Mouse (Mus musculus) embryonic facial prominence, embryonic 13.5 days (tissue): ENCODE measurements around the gene Kazn. TPM values are rescaled to one million over a fixed set of nuclear protein-coding genes. Genes with fewer than 3 reads are reported as not detected.
A peak's percentile ranks its signal among the peaks of the same experiment; 100 is the strongest.

ENCODE experiments used
- ATAC-seq: fragments of 200-750 bp; cut with Nextera tagmentation; 2 replicates; pipeline ENCODE4 v1.8.0; 2017; ENCODE audit warnings: low read depth; ENCODE audit not compliant: insufficient number of reproducible peaks, insufficient read depth, low FRiP score, low TSS enrichment
- H3K27ac ChIP-seq: fragments of 300-500 bp; sonication (generic); 2 replicates; pipeline ENCODE4 v1.5.1; 2015; ENCODE audit warnings: moderate library complexity, mild to moderate bottlenecking, inconsistent platforms
- H3K27me3 ChIP-seq: fragments of 300-500 bp; sonication (generic); 2 replicates; pipeline ENCODE4 v1.6.1; 2015; ENCODE audit warnings: mild to moderate bottlenecking, inconsistent platforms
- H3K36me3 ChIP-seq: fragments of 300-500 bp; sonication (generic); 2 replicates; pipeline ENCODE4 v1.6.1; 2015; ENCODE audit warnings: mild to moderate bottlenecking, inconsistent platforms
- H3K4me1 ChIP-seq: fragments of 300-500 bp; sonication (generic); 2 replicates; pipeline ENCODE4 v1.6.1; 2015; ENCODE audit warnings: inconsistent platforms
- H3K4me2 ChIP-seq: fragments of 300-500 bp; sonication (generic); 2 replicates; pipeline ENCODE4 v1.6.1; 2015; ENCODE audit warnings: moderate library complexity, mild to moderate bottlenecking, inconsistent platforms
- H3K4me3 ChIP-seq: fragments of 300-500 bp; sonication (generic); 2 replicates; pipeline ENCODE4 v1.5.1; 2015; ENCODE audit warnings: mild to moderate bottlenecking, inconsistent platforms
- H3K9ac ChIP-seq: fragments of 300-500 bp; sonication (generic); 2 replicates; pipeline ENCODE4 v1.6.1; 2015; ENCODE audit warnings: mild to moderate bottlenecking, inconsistent platforms
- H3K9me3 ChIP-seq: fragments of 300-500 bp; sonication (generic); 2 replicates; pipeline ENCODE4 v1.6.1; 2016; ENCODE audit warnings: inconsistent platforms
- WGBS: fragments of 180-500 bp; shearing (Covaris S2); methylation state at CpG from one replicate; pipeline ENCODE4 v1.1.7; 2015; ENCODE audit warnings: mixed read lengths; 5-methylcytosine and 5-hydroxymethylcytosine counted together
- polyA plus RNA-seq: library from polyadenylated mRNA; unstranded; fragments of >200 nt; fragmentation: Nextera tagmentation; extraction: Ambion mirVana; gene quantifications from 2 replicates; pipeline ENCODE4 v1.2.1, GENCODE M21; 2015

Kazn gene
- 13.2 and 13.4 TPM in 2 replicates for polyA plus RNA-seq

DNA sequence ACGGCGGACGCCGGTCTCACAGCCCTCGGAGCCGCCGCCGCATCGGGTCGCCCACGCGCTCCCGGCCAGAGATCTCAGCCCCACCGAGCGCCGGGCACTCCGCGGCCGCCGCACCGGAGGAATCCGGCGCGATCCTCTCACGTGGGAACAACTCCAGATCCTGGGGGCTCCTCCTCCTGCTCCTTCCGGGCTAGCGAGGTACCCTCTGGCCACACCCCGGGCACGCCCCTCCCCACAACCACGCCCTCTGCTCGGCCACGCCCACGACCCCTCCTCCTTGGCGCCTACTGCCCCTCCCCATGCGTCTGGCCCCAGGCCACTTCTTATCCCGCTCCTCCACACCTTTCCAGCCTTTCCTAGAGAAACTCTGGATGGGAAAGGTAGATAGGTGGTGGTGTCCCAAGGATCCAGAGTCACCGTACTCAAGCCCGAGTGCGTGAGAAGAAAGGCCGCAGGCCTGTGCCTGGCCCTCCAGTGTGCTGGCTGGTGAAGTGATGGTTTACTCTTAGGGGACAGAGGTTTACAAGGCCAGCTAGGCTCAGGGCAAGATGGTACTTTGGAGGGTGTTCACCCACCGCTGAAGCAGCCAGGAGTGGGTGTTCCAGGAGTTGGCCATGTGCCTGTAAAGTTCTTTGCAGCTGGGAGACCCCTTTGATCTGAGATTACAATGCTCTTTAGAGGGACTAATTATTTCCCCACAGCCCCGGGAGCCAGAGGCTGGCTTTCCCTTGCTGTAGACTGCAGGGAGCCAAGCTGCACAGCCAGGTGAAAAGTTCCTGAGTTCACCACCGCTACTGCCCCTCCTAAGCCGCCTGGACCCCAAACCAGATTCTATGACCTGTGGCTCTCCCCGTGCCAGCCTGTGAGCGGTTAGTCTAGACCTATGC lies at the start of gene Kazn:
Gene Kazn, minus strand, starts transcription at position 162 of the 887 bp plus-strand sequence.
- ATAC-seq = peak; percentile 73
- WGBS = 4% methylated on average over 46 of the region's 46 CpGs
- Histone ChIP-seq H3K36me3 (no peaks in the 10 kb centered on the region), H3K9me3 (no peaks in the 10 kb centered on the region), H3K4me1 (peaks cover 55% of the 10 kb centered on the region), H3K9ac (peak within 1 kb of the TSS; percentile 79), H3K4me2 (peak within 1 kb of the TSS; percentile 96), H3K27me3 (no peaks in the 10 kb centered on the region), H3K27ac (peak within 1 kb of the TSS; percentile 78), H3K4me3 (peak within 1 kb of the TSS; percentile 71)

DNA sequence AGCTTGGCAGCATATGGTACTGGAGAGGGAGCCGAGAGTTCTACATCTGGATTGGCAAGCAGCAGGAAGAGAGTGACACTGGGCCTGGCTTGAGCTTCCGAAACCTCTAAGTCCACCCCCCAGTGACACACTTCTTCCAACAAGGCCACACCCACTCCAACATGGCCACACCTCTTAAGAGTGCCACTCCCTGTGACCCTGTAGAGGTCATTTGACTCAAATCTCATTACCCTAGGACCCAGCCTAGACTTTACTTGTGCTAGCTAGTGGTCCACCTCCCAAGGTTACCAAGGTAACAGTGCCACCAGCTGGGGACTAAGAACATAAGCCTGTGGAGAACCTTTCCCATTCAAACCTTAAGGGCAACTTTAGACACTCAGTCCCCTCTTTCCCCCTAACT lies 46.3 kb upstream of the Kazn start:
- Histone ChIP-seq H3K4me2 (no peak overlapping the region), H3K9me3 (no peaks in the 10 kb centered on the region), H3K27me3 (no peaks in the 10 kb centered on the region), H3K9ac (no peak overlapping the region), H3K36me3 (no peaks in the 10 kb centered on the region), H3K4me1 (no peaks in the 10 kb centered on the region), H3K27ac (no peak overlapping the region), H3K4me3 (no peak overlapping the region)
- 84% methylated on average over 2 of the region's 2 CpGs for WGBS
- ATAC-seq = no peak

DNA sequence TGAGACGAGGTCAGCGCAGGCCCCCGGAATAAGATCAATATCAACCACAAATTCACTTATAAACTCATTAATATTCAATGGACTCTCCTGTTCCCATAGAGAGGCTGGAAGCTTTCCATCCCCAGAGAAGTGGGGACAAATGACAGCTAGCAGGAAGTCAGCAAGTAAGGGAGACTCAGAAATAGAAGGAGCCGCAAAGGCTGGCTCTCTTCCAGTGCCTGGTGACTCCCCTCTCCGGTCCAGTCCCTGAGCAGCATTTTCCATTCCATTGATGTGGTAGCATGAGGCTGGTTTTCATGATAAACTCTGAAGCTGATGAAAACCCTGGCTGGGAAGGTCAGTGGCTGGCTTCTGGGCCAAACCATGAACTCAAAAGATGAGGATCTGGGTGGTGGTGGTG lies 44.7 kb upstream of the Kazn start:
- WGBS = 82% methylated on average over 5 of the region's 5 CpGs
- no peak for ATAC-seq
- no peaks in the 10 kb centered on the region for H3K9me3 ChIP-seq

DNA sequence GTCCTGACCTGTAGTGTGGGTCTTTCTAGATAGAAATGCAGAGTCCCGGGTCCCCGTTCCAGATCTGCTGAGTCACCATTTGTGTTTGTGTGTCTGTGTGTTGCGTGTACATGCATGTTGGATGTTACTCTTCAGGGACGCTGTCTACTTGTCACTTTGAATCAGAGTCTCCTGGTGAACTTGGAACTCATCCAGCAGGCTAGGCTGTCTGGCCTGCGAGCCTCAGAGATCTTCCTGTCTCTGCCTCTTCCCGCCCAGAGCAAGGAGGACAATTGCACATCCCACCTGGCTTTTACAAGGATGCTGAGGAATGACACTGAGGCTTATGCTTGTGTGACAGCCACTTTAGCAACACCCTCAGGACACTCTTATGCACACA lies 39.0 kb upstream of the Kazn start:
- no peaks in the 10 kb centered on the region for H3K9me3 ChIP-seq
- 84% methylated on average over 6 of the region's 6 CpGs for WGBS
- no peaks in the 10 kb centered on the region for H3K27me3 ChIP-seq
- peak overlapping the region; percentile 43 for H3K4me2 ChIP-seq
- H3K9ac ChIP-seq = no peak overlapping the region
- peak overlapping the region; percentile 51; the same call in 1 of the 2 replicates for H3K27ac ChIP-seq
- H3K36me3 ChIP-seq = no peaks in the 10 kb centered on the region
- H3K4me1 ChIP-seq = peaks cover 25% of the 10 kb centered on the region
- ATAC-seq = no peak
- no peak overlapping the region for H3K4me3 ChIP-seq

More for the DNA sequence above, 44.7 kb upstream of the Kazn start:
- Histone ChIP-seq H3K4me2 (no peak overlapping the region), H3K27ac (no peak overlapping the region), H3K9ac (no peak overlapping the region), H3K27me3 (no peaks in the 10 kb centered on the region), H3K36me3 (no peaks in the 10 kb centered on the region), H3K4me3 (no peak overlapping the region), H3K4me1 (no peaks in the 10 kb centered on the region)

DNA sequence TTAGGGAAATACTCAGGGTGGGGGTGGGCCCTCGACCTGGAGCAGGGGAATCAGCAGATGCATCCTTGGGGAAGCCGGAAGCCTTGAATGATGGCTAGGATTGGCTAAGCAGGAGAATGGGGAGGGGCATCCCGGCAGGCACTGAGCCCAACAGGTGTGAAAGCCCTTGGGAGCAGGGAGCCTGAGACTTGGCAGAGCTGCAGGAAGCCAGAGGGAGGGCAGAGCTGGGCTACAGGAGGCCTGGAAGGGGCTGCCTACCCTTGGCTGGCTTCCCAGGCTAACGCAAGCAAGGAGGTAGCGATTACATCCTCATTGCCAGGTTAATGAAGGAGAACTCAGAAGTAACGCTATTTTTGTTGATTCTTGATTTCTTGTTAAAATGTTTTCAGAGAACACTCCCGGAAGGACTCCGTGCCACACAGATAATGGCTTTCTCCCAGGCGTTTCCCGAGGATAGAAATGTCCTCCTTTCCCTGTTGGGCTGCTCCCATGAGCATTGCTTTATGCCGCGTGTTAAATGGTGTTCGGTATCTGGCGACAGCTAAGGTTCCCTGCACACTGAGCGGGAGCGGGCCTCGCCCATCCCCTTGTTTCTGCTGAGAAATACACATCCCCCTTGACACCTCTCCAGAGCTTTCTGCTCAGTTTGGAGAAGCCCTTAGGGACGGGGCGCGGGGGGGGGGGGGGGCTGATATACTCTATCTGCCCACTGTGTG lies 38.4 kb upstream of the Kazn start:
- 35% methylated on average over 20 of the region's 20 CpGs for WGBS
- H3K4me2 ChIP-seq = peak overlapping the region; percentile 43
- no peaks in the 10 kb centered on the region for H3K36me3 ChIP-seq
- peak; percentile 62 for ATAC-seq
- no peaks in the 10 kb centered on the region for H3K9me3 ChIP-seq
- no peak overlapping the region for H3K9ac ChIP-seq
- H3K4me1 ChIP-seq = peaks cover 25% of the 10 kb centered on the region
- no peak overlapping the region for H3K4me3 ChIP-seq
- peak overlapping the region; percentile 51; the same call in 1 of the 2 replicates for H3K27ac ChIP-seq
- H3K27me3 ChIP-seq = no peaks in the 10 kb centered on the region

DNA sequence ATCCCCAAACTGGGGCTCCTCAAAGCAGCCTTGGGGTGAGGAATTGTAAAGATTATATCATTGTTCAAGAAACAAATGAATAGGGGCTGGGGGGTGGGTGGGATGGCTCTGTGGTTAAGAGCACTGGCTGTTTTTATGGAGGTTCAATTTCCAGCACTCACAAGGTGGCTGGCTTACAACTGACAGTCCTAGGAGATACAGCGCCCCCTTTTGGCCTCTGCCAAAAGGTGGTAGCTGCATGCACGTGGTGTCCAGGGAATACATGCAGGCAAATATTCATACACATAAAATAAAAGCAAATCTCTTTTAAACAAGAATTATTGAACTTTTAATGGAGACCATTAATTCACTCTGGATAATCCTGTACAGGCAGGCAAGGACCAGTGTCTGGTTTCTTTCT lies 36.0 kb upstream of the Kazn start:
- Histone ChIP-seq H3K9me3 (no peaks in the 10 kb centered on the region), H3K4me2 (no peak overlapping the region), H3K27ac (no peak overlapping the region), H3K27me3 (no peaks in the 10 kb centered on the region), H3K4me3 (no peak overlapping the region), H3K4me1 (peaks cover 25% of the 10 kb centered on the region), H3K9ac (no peak overlapping the region), H3K36me3 (no peaks in the 10 kb centered on the region)
- ATAC-seq = no peak
- 31% methylated on average over 2 of the region's 2 CpGs for WGBS

DNA sequence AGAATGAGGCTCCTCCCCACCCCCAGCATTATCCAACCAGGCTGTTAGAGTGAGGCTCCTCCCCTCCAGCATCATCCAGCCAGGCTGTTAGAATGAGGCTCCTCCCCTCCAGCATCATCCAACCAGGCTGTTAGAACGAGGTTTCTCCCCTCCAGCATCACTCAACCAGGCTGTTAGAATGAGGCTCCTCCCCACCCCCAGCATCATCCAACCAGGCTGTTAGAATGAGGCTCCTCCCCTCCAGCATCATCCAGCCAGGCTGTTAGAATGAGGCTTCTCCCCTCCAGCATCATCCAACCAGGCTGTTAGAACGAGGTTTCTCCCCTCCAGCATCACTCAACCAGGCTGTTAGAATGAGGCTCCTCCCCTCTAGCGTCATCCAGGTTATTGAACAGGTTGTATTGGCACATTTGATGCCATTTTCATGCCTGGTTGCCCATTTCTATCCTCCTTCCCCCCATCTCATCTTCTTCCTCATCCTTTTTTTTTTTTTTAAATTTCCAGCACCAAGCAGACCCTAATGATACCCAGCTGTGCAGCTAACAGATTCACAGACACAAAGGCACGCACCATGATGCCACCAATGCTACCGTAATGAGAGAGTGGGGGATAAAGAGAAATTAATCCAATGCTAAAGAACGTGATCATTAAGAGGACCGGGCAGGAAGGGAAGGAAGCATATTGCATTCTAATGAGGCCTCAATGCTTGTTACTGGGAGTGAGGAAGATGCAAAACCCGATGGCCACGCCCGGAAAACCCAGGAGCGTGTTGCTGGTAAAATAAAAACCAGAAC lies 35.4 kb upstream of the Kazn start:
- Histone ChIP-seq H3K36me3 (no peaks in the 10 kb centered on the region), H3K4me1 (peaks cover 25% of the 10 kb centered on the region), H3K27me3 (no peaks in the 10 kb centered on the region), H3K9ac (no peak overlapping the region), H3K9me3 (no peaks in the 10 kb centered on the region), H3K4me2 (no peak overlapping the region), H3K4me3 (no peak overlapping the region), H3K27ac (no peak overlapping the region)
- 54% methylated on average over 11 of the region's 11 CpGs for WGBS
- no peak for ATAC-seq

DNA sequence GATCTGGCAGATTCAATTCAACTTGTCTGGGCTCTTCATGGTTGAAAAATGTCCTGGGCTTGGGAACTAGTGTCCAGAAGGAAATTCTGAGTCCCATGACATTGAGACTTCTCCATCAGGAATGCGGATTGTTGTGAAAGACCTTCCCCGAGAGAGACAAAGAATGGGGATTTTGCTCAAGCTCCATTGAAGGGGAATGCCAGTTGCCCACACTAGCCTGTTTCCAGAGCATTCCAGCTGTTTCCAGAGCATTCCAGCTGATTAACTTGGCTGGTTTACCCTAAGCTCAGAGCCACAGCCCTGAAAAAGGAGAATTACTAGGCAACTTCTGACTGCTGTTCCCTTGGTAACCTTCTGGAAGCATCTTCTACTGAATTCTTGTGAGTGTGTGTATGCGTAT lies 32.3 kb upstream of the Kazn start:
- no peak for ATAC-seq
- no peak overlapping the region for H3K4me2 ChIP-seq
- H3K27me3 ChIP-seq = no peaks in the 10 kb centered on the region
- H3K4me3 ChIP-seq = no peak overlapping the region
- 73% methylated on average over 3 of the region's 3 CpGs for WGBS
- H3K36me3 ChIP-seq = no peaks in the 10 kb centered on the region
- H3K9ac ChIP-seq = no peak overlapping the region
- H3K4me1 ChIP-seq = peaks cover 17% of the 10 kb centered on the region
- peaks cover 6% of the 10 kb centered on the region; the same call in 1 of the 2 replicates for H3K9me3 ChIP-seq
- H3K27ac ChIP-seq = no peak overlapping the region

DNA sequence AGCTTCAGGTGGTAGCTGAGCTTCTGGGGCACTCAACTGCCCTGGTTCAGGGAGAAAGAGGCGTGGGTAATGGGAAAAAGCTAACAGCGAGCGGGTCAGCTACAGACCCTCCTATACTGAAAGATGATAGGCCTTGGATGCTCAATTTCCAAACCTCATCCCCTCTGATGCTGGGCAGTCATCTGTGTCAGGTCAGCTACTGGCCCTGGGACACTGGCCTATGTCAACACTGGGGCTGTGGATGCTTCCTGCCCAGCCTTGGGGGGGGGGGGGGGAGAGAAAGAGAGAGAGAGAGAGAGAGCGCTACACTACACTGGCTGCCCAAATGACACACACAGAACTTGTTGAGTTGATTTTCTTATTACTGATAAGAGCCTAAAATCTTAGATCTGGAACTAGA lies 28.6 kb upstream of the Kazn start:
- H3K4me1 ChIP-seq = peaks cover 6% of the 10 kb centered on the region
- H3K36me3 ChIP-seq = no peaks in the 10 kb centered on the region
- no peak for ATAC-seq
- H3K27ac ChIP-seq = no peak overlapping the region
- H3K4me2 ChIP-seq = no peak overlapping the region
- peaks cover 6% of the 10 kb centered on the region; the same call in 1 of the 2 replicates for H3K9me3 ChIP-seq
- 39% methylated on average over 4 of the region's 4 CpGs for WGBS
- no peak overlapping the region for H3K9ac ChIP-seq
- H3K27me3 ChIP-seq = no peaks in the 10 kb centered on the region
- H3K4me3 ChIP-seq = no peak overlapping the region

DNA sequence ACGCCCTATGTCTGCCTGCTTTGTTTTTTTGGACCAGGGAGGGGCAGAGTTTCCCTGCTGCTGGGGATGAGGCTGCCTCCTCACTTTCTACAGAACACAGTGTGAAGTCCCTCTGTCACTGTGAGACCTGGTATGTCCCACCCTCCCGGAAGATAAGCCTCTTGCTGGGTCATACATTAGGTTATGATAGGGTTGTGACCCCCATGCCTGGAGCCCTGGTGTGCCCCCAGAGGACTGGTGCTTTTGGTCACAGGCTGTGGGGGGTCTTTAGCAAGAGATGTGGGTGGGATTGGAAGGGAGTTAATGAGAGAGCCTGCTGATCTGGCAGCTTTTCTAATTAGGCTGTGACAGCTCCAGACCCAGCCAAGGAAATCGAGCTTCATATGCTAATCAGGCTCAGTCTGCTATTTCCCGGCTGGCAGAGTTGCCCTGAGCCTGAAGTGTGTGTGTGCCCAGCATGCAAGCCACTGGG lies 28.2 kb upstream of the Kazn start:
- Histone ChIP-seq H3K9me3 (peaks cover 6% of the 10 kb centered on the region; the same call in 1 of the 2 replicates), H3K27me3 (no peaks in the 10 kb centered on the region), H3K36me3 (no peaks in the 10 kb centered on the region), H3K9ac (no peak overlapping the region), H3K4me3 (no peak overlapping the region), H3K27ac (no peak overlapping the region), H3K4me2 (no peak overlapping the region), H3K4me1 (peaks cover 6% of the 10 kb centered on the region)
- 18% methylated on average over 4 of the region's 4 CpGs for WGBS
- ATAC-seq = no peak

DNA sequence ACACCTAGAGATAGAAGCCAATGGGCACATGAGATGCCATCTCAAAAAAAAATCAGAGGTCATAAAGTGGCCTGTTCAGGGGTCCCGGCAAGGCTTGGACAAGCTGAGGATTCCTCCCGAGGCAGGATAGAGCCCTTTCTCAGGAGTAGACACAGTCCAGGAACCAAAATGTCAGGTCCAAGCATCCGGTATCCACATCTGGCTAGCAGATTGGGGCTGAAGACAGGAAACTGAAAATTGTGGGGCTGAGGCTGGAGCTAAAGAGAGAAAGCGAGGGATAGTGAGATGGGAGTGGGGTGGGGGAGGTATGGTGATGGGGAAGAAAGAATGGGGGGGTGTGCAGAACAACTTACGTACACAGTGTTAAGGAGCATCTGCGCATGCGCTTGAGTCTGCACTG lies 25.1 kb upstream of the Kazn start:
- no peak for ATAC-seq
- H3K27ac ChIP-seq = no peak overlapping the region
- H3K36me3 ChIP-seq = no peaks in the 10 kb centered on the region
- H3K4me1 ChIP-seq = peaks cover 10% of the 10 kb centered on the region
- peaks cover 6% of the 10 kb centered on the region; the same call in 1 of the 2 replicates for H3K9me3 ChIP-seq
- no peak overlapping the region for H3K4me3 ChIP-seq
- 62% methylated on average over 7 of the region's 7 CpGs for WGBS
- H3K27me3 ChIP-seq = no peaks in the 10 kb centered on the region
- no peak overlapping the region for H3K4me2 ChIP-seq
- H3K9ac ChIP-seq = no peak overlapping the region
